Mouse (Mus musculus) small intestine, adult 2 months (tissue): ENCODE measurements around the gene Med13l.

Source experiments
- CTCF ChIP-seq: fragments of 200-500 bp; IDR thresholded peaks from 2 replicates; pipeline ENCODE4 v1.5.1; 2012; ENCODE audit warnings: low read depth, mild to moderate bottlenecking, control low read depth, inconsistent platforms, low read length, moderate library complexity, mixed read lengths; ENCODE audit not compliant: insufficient replicate concordance, insufficient read length; ENCODE audit errors: extremely low read depth
- POLR2A ChIP-seq: fragments of 200-500 bp; IDR thresholded peaks from 2 replicates; pipeline ENCODE4 v1.6.1; 2012; ENCODE audit warnings: low read depth, mild to moderate bottlenecking, control low read depth, inconsistent platforms, low read length, moderate library complexity

DNA sequence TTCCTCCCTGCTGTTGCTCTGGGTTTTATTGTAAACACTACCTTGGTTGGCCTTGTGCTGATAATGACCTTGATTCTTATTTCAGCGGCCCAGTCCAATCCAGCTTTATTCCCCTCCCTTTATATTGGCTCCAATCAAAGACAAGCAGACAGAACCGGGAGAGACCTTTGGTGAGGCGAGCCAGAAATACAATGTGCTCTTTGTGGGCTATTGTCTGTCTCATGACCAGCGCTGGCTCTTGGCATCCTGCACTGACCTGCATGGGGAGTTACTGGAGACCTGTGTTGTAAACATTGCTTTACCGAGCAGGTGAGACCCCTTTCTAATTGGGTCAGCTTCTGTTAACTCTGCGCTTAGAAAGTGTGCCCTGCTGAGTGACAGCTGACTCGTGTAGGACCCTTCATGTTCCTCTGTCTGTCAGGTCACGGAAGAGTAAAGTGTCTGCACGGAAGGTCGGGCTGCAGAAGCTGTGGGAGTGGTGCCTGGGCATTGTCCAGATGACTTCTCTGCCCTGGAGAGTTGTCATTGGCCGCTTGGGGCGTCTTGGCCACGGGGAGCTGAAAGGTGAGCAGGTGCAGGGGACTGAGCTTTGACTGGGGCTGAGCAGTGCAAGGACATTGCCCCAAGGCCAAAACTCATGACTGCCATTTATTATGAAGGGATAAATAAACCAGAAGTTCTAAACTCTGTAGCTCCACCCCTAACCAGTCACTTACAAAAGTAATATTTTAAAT is 191.1 kb downstream of the Med13l start:
- no peak for TF ChIP-seq CTCF
- no peak for TF ChIP-seq POLR2A
